Mouse (Mus musculus): Measurements from ENCODE around the gene Atp6v1g2. TPM values are rescaled to one million over a fixed set of nuclear protein-coding genes. Genes with fewer than 3 reads are reported as not detected.

Gene Atp6v1g2
- polyA plus RNA-seq, 1 experiment from 2014 or later: 5.2 TPM

DNA sequence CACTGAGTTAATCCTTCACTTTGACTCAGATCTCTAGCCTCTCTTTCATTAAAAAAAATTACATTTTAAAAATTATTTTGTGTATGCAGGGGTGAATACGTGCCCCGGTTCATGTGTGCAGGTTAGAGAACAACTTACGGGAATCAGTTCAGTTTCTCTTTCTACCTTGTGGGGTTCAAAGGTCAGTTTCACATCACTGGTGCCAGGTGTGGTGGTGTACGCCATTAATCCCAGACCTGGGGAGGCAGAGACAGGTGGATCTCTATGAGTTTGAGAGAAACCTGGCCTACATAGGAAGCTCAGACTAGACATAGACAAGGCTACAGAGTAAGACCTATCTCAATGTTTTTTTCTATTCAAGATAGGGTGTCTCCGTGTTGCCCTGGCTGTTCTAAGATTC, 20.4 kb upstream of the Atp6v1g2 start:
- H3K9ac ChIP-seq (ENCODE audit: low read depth, low read length): no peak overlapping the region
- ATAC-seq (ENCODE audit: low read depth): no peak
- H3K4me1 ChIP-seq (ENCODE audit: control insufficient read depth, insufficient read depth, low read length): no peaks in the 10 kb centered on the region
- no peak overlapping the region for H3K4me3 ChIP-seq (ENCODE audit: low read depth, low read length)
- 92% methylated on average over 5 of the region's 5 CpGs for WGBS
- no peak overlapping the region for H3K27ac ChIP-seq (replicated peaks; ENCODE audit: low read depth, low read length)
- no peak for DNase-seq (ENCODE audit: low spot score)
- no peaks in the 10 kb centered on the region for H3K36me3 ChIP-seq (ENCODE audit: control insufficient read depth, insufficient read depth, low read length)
- no peaks in the 10 kb centered on the region for H3K27me3 ChIP-seq (replicated peaks; ENCODE audit: control insufficient read depth, insufficient read depth, low read length)
- H3K9me3 ChIP-seq (ENCODE audit: control insufficient read depth, low read length): no peaks in the 10 kb centered on the region
- no peak overlapping the region for H3K4me2 ChIP-seq (ENCODE audit: low read depth, low read length)

DNA sequence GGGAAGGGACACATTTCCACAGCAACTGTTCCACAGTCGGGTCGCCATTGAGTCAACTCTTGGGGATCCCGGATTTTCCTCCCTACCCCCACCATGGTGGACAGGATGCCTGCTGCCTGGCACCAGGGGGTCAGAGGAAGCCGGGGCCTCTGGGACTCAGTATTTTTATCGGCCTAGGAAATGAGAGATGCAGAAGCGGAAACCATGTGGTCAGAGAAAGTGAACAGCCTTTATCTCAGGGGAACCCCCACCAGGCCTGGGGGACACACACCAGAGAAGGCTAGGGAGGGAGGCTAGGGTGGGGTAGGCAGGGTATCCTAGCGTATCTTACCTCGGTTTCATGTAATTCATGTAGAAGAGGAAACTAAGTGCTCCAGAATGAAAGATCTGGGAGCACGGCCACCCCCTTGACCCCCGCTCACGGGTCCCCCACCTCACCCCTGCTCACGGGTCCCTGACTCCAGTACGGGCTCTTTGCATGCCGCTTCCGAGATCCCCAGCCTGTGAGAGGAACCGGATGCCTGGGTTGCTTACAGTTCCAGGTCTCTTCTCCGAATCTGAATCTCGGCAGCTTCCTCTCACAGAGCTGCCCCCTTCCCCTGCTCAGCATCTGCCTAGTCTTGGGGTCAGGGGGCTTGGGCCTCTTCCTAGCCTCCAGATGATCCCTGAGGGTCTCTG, 14.8 kb upstream of the Atp6v1g2 start:
- Histone ChIP-seq H3K4me3 (ENCODE audit: low read depth, low read length) (no peak overlapping the region), H3K36me3 (ENCODE audit: control insufficient read depth, insufficient read depth, low read length) (peaks cover 24% of the 10 kb centered on the region), H3K9me3 (ENCODE audit: control insufficient read depth, low read length) (no peaks in the 10 kb centered on the region), H3K4me1 (ENCODE audit: control insufficient read depth, insufficient read depth, low read length) (no peaks in the 10 kb centered on the region), H3K9ac (ENCODE audit: low read depth, low read length) (0 out of 2 replicates have a peak overlapping the region, but pooled peaks have one; percentile 16), H3K27ac (replicated peaks; ENCODE audit: low read depth, low read length) (no peak overlapping the region), H3K27me3 (replicated peaks; ENCODE audit: control insufficient read depth, insufficient read depth, low read length) (no peaks in the 10 kb centered on the region), H3K4me2 (ENCODE audit: low read depth, low read length) (no peak overlapping the region)
- 77% methylated on average over 18 of the region's 18 CpGs for WGBS
- DNase-seq (ENCODE audit: low spot score) (no peak), ATAC-seq (ENCODE audit: low read depth) (no peak)

DNA sequence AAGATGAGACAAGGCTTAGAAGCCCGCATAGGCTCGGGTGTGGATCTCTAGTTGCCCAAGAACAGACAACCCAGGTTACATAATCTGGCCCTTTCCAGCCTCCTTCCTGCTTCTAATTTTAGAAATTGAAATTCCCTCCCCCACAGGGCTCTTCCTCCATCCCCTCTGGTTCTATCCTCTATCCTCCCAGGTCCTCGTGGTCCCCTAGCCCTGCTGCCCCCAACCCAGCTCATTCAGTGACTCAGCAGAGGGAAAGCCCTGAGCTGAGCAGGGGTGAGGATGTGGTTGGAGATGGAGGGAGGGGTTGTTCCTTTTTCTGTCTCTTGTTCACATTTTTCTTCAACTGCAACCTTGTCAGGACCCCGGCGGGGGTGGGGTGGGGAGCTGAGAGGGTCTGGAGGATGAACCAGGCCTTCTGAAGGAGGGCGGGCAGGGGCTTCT, 13.8 kb upstream of the Atp6v1g2 start:
- H3K9ac ChIP-seq (ENCODE audit: low read depth, low read length): 0 out of 2 replicates have a peak overlapping the region, but pooled peaks have one; percentile 25
- ATAC-seq (ENCODE audit: low read depth) (no peak), DNase-seq (ENCODE audit: low spot score) (no peak)
- no peaks in the 10 kb centered on the region for H3K4me1 ChIP-seq (ENCODE audit: control insufficient read depth, insufficient read depth, low read length)
- no peak overlapping the region for H3K4me2 ChIP-seq (ENCODE audit: low read depth, low read length)
- 79% methylated on average over 6 of the region's 6 CpGs for WGBS
- H3K9me3 ChIP-seq (ENCODE audit: control insufficient read depth, low read length): no peaks in the 10 kb centered on the region
- H3K36me3 ChIP-seq (ENCODE audit: control insufficient read depth, insufficient read depth, low read length): peaks cover 24% of the 10 kb centered on the region
- H3K27ac ChIP-seq (replicated peaks; ENCODE audit: low read depth, low read length): no peak overlapping the region; the same call in 1 of the 2 replicates
- no peaks in the 10 kb centered on the region for H3K27me3 ChIP-seq (replicated peaks; ENCODE audit: control insufficient read depth, insufficient read depth, low read length)
- H3K4me3 ChIP-seq (ENCODE audit: low read depth, low read length): no peak overlapping the region

DNA sequence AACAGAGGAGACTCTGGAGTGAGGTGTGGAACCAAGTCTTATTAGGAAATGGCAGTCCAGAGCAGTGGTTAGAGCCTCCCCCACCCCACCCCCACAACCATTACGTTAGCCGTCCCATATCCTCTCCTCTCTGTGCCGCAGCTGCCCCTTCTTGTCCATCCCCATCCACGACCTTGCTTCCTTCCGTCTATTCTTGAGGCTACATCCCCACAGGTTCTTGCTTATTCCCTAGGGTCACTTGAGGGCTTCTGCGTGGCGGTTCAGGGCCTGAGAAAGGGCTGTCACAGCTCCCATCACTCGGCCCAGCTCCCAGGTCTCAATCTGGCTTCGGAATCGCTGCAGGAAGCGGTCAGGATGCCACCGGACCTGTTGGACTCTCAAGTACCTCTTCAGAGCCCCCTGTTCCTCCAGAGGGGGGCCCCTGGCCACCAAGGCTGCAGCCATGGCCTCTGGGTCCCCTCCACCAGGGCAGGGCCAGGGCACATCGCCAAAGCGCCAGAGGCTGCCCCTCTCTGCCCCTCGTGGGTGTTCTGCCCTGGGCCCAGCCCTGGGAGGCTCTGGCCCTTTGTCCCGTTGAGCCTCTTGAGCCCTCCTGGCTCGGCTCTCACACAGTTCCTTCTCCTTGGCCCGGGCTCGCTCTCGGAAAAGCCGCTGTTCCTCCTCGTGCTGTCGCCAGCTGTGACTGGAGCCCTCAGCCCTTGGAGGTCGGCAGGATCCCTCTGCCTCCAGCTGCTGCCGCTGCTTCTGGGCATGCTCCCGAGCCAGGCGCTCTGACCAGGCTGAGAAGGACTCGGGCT, 13.1 kb upstream of the Atp6v1g2 start, which contains the start of gene Gm16181:
Gene Gm16181, plus strand, starts transcription at position 679 of the 797 bp plus-strand sequence.
- H3K27me3 ChIP-seq (replicated peaks; ENCODE audit: control insufficient read depth, insufficient read depth, low read length): no peaks in the 10 kb centered on the region
- ATAC-seq (ENCODE audit: low read depth) (peak; percentile 46; the same call in 1 of the 2 replicates), DNase-seq (ENCODE audit: low spot score) (no peak)
- 0 out of 2 replicates have a peak within 1 kb of the TSS, but pooled peaks have one; percentile 25 for H3K9ac ChIP-seq (ENCODE audit: low read depth, low read length)
- no peak within 1 kb of the TSS; the same call in 1 of the 2 replicates for H3K27ac ChIP-seq (replicated peaks; ENCODE audit: low read depth, low read length)
- H3K4me2 ChIP-seq (ENCODE audit: low read depth, low read length): no peak within 1 kb of the TSS
- H3K9me3 ChIP-seq (ENCODE audit: control insufficient read depth, low read length): no peaks in the 10 kb centered on the region
- no peak within 1 kb of the TSS for H3K4me3 ChIP-seq (ENCODE audit: low read depth, low read length)
- no peaks in the 10 kb centered on the region for H3K4me1 ChIP-seq (ENCODE audit: control insufficient read depth, insufficient read depth, low read length)
- 78% methylated on average over 27 of the region's 28 CpGs for WGBS
- H3K36me3 ChIP-seq (ENCODE audit: control insufficient read depth, insufficient read depth, low read length): peaks cover 30% of the 10 kb centered on the region

DNA sequence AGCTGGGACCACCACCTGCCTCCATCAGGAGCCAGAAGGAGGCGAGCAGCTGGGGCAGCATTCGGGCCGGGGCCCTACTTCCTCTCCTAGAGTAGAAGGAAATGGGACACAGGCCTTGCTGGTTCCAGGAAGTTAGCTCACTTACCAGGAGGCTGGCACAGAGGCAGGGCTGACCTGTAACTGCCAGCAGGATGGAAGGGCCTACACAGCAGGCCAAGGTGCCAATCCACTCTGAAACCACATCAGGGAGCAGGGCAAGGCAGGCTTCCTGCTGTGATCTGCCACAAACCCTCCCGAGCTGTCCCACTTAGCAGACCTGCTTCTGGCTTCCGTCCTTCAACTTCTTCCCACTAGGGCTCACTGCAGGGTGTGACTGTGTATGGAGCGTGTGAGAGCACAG, 11.2 kb upstream of the Atp6v1g2 start:
- no peak for ATAC-seq (ENCODE audit: low read depth)

DNA sequence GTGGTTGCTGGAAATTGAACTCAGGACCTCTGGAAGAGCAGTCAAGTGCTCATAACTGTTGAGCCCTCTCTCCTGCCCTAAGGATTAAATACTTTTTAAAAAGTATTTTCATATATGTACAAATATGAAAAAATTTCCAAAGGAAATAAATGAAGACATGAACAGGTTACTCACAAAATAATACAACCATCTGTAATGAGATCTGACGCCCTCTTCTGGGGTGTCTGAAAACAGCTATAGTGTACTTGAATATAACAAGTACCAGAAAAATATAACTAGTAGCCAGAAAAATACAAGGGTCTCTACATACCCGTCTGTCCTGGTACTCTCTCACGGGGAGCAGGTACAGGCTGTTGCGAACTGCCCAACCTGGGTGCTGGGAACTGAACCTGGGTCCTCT, 8.8 kb upstream of the Atp6v1g2 start:
- peaks cover 52% of the 10 kb centered on the region for H3K36me3 ChIP-seq (ENCODE audit: control insufficient read depth, insufficient read depth, low read length)
- H3K9me3 ChIP-seq (ENCODE audit: control insufficient read depth, low read length): no peaks in the 10 kb centered on the region
- 98% methylated on average over 4 of the region's 4 CpGs for WGBS
- no peak overlapping the region for H3K4me2 ChIP-seq (ENCODE audit: low read depth, low read length)
- DNase-seq (ENCODE audit: low spot score) (no peak), ATAC-seq (ENCODE audit: low read depth) (no peak)
- H3K9ac ChIP-seq (ENCODE audit: low read depth, low read length): no peak overlapping the region
- no peak overlapping the region for H3K27ac ChIP-seq (replicated peaks; ENCODE audit: low read depth, low read length)
- H3K4me3 ChIP-seq (ENCODE audit: low read depth, low read length): no peak overlapping the region
- no peaks in the 10 kb centered on the region for H3K4me1 ChIP-seq (ENCODE audit: control insufficient read depth, insufficient read depth, low read length)
- H3K27me3 ChIP-seq (replicated peaks; ENCODE audit: control insufficient read depth, insufficient read depth, low read length): no peaks in the 10 kb centered on the region

More for the DNA sequence above, 11.2 kb upstream of the Atp6v1g2 start:
- no peak overlapping the region for H3K4me3 ChIP-seq (ENCODE audit: low read depth, low read length)
- DNase-seq (ENCODE audit: low spot score): no peak
- peaks cover 35% of the 10 kb centered on the region for H3K36me3 ChIP-seq (ENCODE audit: control insufficient read depth, insufficient read depth, low read length)
- no peaks in the 10 kb centered on the region for H3K9me3 ChIP-seq (ENCODE audit: control insufficient read depth, low read length)
- H3K9ac ChIP-seq (ENCODE audit: low read depth, low read length): no peak overlapping the region
- no peaks in the 10 kb centered on the region for H3K4me1 ChIP-seq (ENCODE audit: control insufficient read depth, insufficient read depth, low read length)
- no peak overlapping the region for H3K4me2 ChIP-seq (ENCODE audit: low read depth, low read length)
- H3K27me3 ChIP-seq (replicated peaks; ENCODE audit: control insufficient read depth, insufficient read depth, low read length): no peaks in the 10 kb centered on the region
- no peak overlapping the region for H3K27ac ChIP-seq (replicated peaks; ENCODE audit: low read depth, low read length)
- 73% methylated on average over 6 of the region's 6 CpGs for WGBS

DNA sequence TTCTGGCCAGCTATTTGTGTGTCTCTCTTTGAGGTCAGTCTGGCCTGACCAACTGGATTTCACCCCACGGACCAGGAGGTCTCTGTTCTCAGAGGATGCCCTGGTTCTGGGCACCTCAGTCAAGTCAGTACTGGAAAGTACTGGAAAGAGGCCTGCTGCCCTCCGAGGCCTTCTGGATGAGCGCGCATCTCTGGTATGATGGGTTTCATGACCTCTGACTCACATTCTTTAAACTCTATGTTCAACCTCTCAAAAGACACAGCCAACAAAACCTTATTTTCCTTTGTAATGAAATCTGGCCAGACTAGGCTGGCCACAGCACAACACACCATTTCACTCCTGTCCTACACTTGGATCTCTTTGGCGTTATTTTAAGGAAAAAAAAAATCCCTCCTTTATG, 8.0 kb upstream of the Atp6v1g2 start:
- H3K4me1 ChIP-seq (ENCODE audit: control insufficient read depth, insufficient read depth, low read length): no peaks in the 10 kb centered on the region
- H3K36me3 ChIP-seq (ENCODE audit: control insufficient read depth, insufficient read depth, low read length): peaks cover 50% of the 10 kb centered on the region
- H3K9me3 ChIP-seq (ENCODE audit: control insufficient read depth, low read length): no peaks in the 10 kb centered on the region
- DNase-seq (ENCODE audit: low spot score): no peak
- ATAC-seq (ENCODE audit: low read depth): no peak
- no peak overlapping the region for H3K27ac ChIP-seq (replicated peaks; ENCODE audit: low read depth, low read length)
- 85% methylated on average over 5 of the region's 5 CpGs for WGBS
- H3K9ac ChIP-seq (ENCODE audit: low read depth, low read length): no peak overlapping the region
- no peak overlapping the region for H3K4me2 ChIP-seq (ENCODE audit: low read depth, low read length)
- H3K4me3 ChIP-seq (ENCODE audit: low read depth, low read length): no peak overlapping the region
- H3K27me3 ChIP-seq (replicated peaks; ENCODE audit: control insufficient read depth, insufficient read depth, low read length): no peaks in the 10 kb centered on the region

DNA sequence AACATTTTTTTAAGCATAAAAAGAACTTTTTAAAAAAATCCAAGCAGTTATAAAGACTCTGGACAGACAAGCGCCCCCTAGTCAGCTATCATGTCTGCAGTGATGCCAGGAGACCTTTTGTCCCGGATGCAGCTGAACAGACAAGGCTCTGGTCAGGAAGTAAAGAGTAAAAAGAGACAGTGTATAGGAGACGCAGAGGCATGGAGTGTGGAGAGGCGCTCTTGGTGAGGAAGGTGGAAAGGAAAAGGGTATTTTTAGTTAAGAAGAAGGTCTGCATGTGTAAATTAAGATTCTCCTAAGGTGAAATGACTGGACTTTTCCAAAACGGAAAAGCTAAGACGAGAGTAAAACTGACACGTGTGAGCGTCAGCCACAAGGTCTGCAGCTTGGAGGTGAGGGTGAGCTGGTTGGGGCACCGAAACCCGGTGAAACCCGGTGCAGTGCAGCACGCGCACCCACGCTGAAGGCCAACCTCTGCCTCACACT, 6.9 kb upstream of the Atp6v1g2 start:
- H3K4me3 ChIP-seq (ENCODE audit: low read depth, low read length): no peak overlapping the region
- H3K4me2 ChIP-seq (ENCODE audit: low read depth, low read length): no peak overlapping the region
- DNase-seq (ENCODE audit: low spot score) (no peak), ATAC-seq (ENCODE audit: low read depth) (no peak)
- no peak overlapping the region for H3K9ac ChIP-seq (ENCODE audit: low read depth, low read length)
- WGBS: 86% methylated on average over 14 of the region's 14 CpGs
- H3K4me1 ChIP-seq (ENCODE audit: control insufficient read depth, insufficient read depth, low read length): no peaks in the 10 kb centered on the region
- peaks cover 51% of the 10 kb centered on the region for H3K36me3 ChIP-seq (ENCODE audit: control insufficient read depth, insufficient read depth, low read length)
- no peaks in the 10 kb centered on the region for H3K9me3 ChIP-seq (ENCODE audit: control insufficient read depth, low read length)
- no peak overlapping the region for H3K27ac ChIP-seq (replicated peaks; ENCODE audit: low read depth, low read length)
- H3K27me3 ChIP-seq (replicated peaks; ENCODE audit: control insufficient read depth, insufficient read depth, low read length): no peaks in the 10 kb centered on the region

Measured in embryonic facial prominence, embryonic 14.5 days (tissue).